Mouse (Mus musculus): Measurements from ENCODE around the gene Nt5c2.
"Not testable (repeated sequence)": the region's sequence is repeated elsewhere in the genome, so short reads cannot be mapped to it uniquely, and the experiment has no call there.

DNA sequence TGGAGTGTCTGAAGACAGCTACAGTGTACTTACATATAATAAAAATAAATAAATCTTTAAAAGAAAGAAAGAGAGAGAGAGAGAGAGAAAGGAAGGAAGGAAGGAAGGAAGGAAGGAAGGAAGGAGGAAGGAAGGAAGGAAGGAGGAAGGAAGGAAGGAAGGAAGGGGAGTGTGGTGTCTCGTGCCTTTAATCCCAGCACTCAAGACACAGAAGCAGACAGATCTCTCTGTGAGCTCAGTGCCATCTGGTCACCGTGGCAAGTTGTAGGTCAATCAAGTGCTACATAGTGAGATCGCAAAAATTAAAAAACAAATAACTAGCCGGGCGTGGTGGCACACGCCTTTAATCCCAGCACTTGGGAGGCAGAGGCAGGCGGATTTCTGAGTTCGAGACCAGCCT is 24.3 kb downstream of the Nt5c2 start:
- not testable (repeated sequence) for TF ChIP-seq CTCF (IDR thresholded peaks at IDR 0.05; ENCODE audit: extremely low read depth, insufficient read depth, insufficient read length, insufficient replicate concordance); POLR2A (IDR thresholded peaks at IDR 0.05; ENCODE audit: low read depth, low read length)

Data from spleen, adult 2 months (tissue).